Mouse (Mus musculus) liver, embryonic 14.5 days (tissue): ENCODE results near the gene Id1. TPM values are rescaled to one million over a fixed set of nuclear protein-coding genes. Genes with fewer than 3 reads are reported as not detected.
A peak's percentile ranks its signal among the peaks of the same experiment; 100 is the strongest.

ENCODE experiments used
- ATAC-seq: fragments of 200-750 bp; cut with Nextera tagmentation; 2 replicates; pipeline ENCODE4 v1.8.0; 2017; ENCODE audit warnings: moderate number of reproducible peaks, mild to moderate bottlenecking, moderate library complexity; ENCODE audit not compliant: insufficient read depth
- DNase-seq, 3 experiments: peaks; one replicate each; pipeline ENCODE4 v3.0.0-alpha.2; 2012 to 2013; ENCODE audit warnings: low read depth in 3 of 3, low spot score in 3 of 3
- H3K27ac ChIP-seq: fragments of 300-500 bp; sonication (generic); 2 replicates; pipeline ENCODE4 v1.5.1; 2014; ENCODE audit warnings: moderate library complexity, mild to moderate bottlenecking, control low read depth, inconsistent platforms
- H3K27me3 ChIP-seq: fragments of 300-500 bp; sonication (generic); 2 replicates; pipeline ENCODE4 v1.6.1; 2014; ENCODE audit warnings: mild to moderate bottlenecking, low read length, moderate library complexity; ENCODE audit not compliant: control insufficient read depth, insufficient read depth
- H3K36me3 ChIP-seq: fragments of 300-500 bp; sonication (generic); replicated peaks from 2 replicates; pipeline ENCODE4 v1.6.1; 2014; ENCODE audit warnings: low read depth; ENCODE audit not compliant: control insufficient read depth, insufficient read depth
- H3K4me1 ChIP-seq, 2 experiments: fragments of 200-500 bp in 1 of 2; fragments of 300-500 bp in 1 of 2; sonication (generic) in 1 of 2; replicated peaks; 2 replicates each; pipeline ENCODE4 v1.6.1; 2012 to 2014; ENCODE audit warnings: antibody characterized with exemption in 1 of 2, inconsistent platforms in 1 of 2, low read length in 1 of 2; ENCODE audit not compliant: control insufficient read depth in 2 of 2, insufficient read depth in 2 of 2
- H3K4me2 ChIP-seq: fragments of 300-500 bp; sonication (generic); 2 replicates; pipeline ENCODE4 v1.6.1; 2014; ENCODE audit warnings: low read depth, mild to moderate bottlenecking, control low read depth, moderate library complexity
- H3K4me3 ChIP-seq, 2 experiments: fragments of 200-500 bp in 1 of 2; fragments of 300-500 bp in 1 of 2; sonication (generic) in 1 of 2; 2 replicates each; pipeline ENCODE4 v1.5.1; 2012 to 2014; ENCODE audit warnings: low read depth in 2 of 2, low read length in 2 of 2, mild to moderate bottlenecking in 2 of 2, control low read depth in 1 of 2, inconsistent platforms in 1 of 2, moderate library complexity in 1 of 2; ENCODE audit not compliant: insufficient read depth in 1 of 2
- H3K9ac ChIP-seq: fragments of 300-500 bp; sonication (generic); replicated peaks from 2 replicates; pipeline ENCODE4 v1.6.1; 2014; ENCODE audit warnings: mild to moderate bottlenecking, control low read depth, moderate library complexity
- H3K9me3 ChIP-seq: fragments of 300-500 bp; sonication (generic); 2 replicates; pipeline ENCODE4 v1.6.1; 2016; ENCODE audit warnings: low read length, mixed read lengths; ENCODE audit not compliant: control insufficient read depth
- CTCF ChIP-seq: IDR thresholded peaks from 2 replicates; pipeline ENCODE4 v1.5.1; 2016; ENCODE audit warnings: antibody characterized with exemption, low read depth, control low read depth
- EP300 ChIP-seq: IDR thresholded peaks from 2 replicates; pipeline ENCODE4 v1.6.1; 2016; ENCODE audit warnings: antibody characterized with exemption, low read depth
- WGBS: fragments of 180-500 bp; shearing (Covaris S2); extraction: QIAGEN DNeasy Blood & Tissue Kit; methylation state at CpG from one replicate; pipeline ENCODE4 v1.1.7; 2014; ENCODE audit not compliant: insufficient replicate concordance; 5-methylcytosine and 5-hydroxymethylcytosine counted together
- polyA plus RNA-seq, 2 experiments: library from polyadenylated mRNA; depleted of rRNA in 1 of 2; stranded (reverse) in 1 of 2; unstranded in 1 of 2; fragments of >200 nt; fragmentation: Nextera tagmentation in 1 of 2; extraction: Ambion mirVana in 1 of 2; gene quantifications; 2 replicates each; pipeline versions ENCODE4 v1.2.1 to v1.2.3; 2012 to 2014

The Id1 gene
- polyA plus RNA-seq, 2 experiments, result 20.7 to 50.6 TPM

- H3K27me3 ChIP-seq, result no peaks in the 10 kb centered on the region
- DNase-seq, result no peak
- H3K4me3 ChIP-seq, result no peak overlapping the region
- TF ChIP-seq CTCF, result no peak
- no peak for TF ChIP-seq EP300
- no peak overlapping the region for H3K4me2 ChIP-seq
- WGBS, result 87% methylated on average over 8 of the region's 8 CpGs
- H3K36me3 ChIP-seq, result peaks cover 34% of the 10 kb centered on the region
- no peak overlapping the region for H3K9ac ChIP-seq
- no peaks in the 10 kb centered on the region for H3K4me1 ChIP-seq
- H3K27ac ChIP-seq, result no peak overlapping the region
- H3K9me3 ChIP-seq, result no peaks in the 10 kb centered on the region
- no peak for ATAC-seq
Observed at GRCm38 (mm10) chr2:152700725-152701124, 35.3 kb upstream of the Id1 start.

DNA sequence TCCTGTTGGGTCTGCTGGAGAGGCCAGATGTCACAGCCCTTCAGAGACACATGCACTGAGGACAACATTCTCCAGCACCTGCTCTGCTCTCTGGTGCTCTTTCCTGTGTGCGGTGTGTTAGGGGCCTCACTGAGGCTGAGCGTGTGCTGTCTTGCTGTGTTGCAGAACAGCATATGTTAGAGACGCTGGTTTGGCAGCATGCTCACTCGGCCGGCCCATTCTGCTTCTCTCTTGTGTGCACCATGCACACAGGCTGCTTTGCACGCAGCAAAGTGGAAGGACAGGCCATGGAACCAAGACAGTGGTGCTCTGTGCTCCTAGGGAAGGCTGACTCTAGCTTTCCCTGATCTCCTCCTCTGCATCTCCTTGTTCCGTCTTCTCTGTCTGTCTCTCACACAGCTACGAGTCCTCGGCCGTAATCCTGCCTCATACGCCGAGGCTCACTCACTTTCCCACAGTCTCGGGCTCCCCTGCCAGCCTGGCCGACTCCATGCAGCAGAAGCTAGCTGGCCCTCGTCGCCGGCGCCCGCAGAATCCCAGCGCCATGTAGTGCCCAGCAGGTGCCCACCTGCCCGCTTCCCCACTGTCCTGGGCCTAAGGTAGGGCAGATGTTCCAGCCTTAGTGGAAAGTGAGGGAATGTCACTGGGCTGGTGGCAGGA, 32.3 kb upstream of the Id1 start:
- Histone ChIP-seq H3K4me1 (peaks cover 0 to 9% of the 10 kb centered on the region in 2 experiments; a peak in 2 of 4 replicates), H3K9ac (no peak overlapping the region), H3K36me3 (peaks cover 29% of the 10 kb centered on the region), H3K4me2 (no peak overlapping the region), H3K27me3 (no peaks in the 10 kb centered on the region), H3K27ac (no peak overlapping the region), H3K9me3 (no peaks in the 10 kb centered on the region), H3K4me3 (no peak overlapping the region)
- TF ChIP-seq CTCF (no peak), EP300 (no peak)
- no peak for DNase-seq
- 85% methylated on average over 21 of the region's 21 CpGs for WGBS
- ATAC-seq, result no peak

GRCm38 (mm10) chr2:152704256-152704605, 31.8 kb upstream of the Id1 start:
- ATAC-seq, result no peak
- WGBS, result 80% methylated on average over 5 of the region's 5 CpGs
- no peak overlapping the region for H3K4me3 ChIP-seq
- no peak for TF ChIP-seq EP300
- H3K36me3 ChIP-seq, result peaks cover 29% of the 10 kb centered on the region
- H3K27me3 ChIP-seq, result no peaks in the 10 kb centered on the region
- H3K9me3 ChIP-seq, result no peaks in the 10 kb centered on the region
- no peak overlapping the region for H3K9ac ChIP-seq
- H3K27ac ChIP-seq, result no peak overlapping the region
- no peak for DNase-seq
- no peak overlapping the region for H3K4me2 ChIP-seq
- peaks cover 0 to 9% of the 10 kb centered on the region in 2 experiments; a peak in 2 of 4 replicates for H3K4me1 ChIP-seq

- H3K9me3 ChIP-seq, result no peaks in the 10 kb centered on the region
- 0 out of 2 replicates have a peak, but pooled peaks have one; percentile 5 for TF ChIP-seq CTCF
- TF ChIP-seq EP300, result no peak
- H3K36me3 ChIP-seq, result peaks cover 24% of the 10 kb centered on the region
- 81% methylated on average over 14 of the region's 14 CpGs for WGBS
- H3K27me3 ChIP-seq, result no peaks in the 10 kb centered on the region
- no peak overlapping the region for H3K4me3 ChIP-seq
- H3K27ac ChIP-seq, result no peak overlapping the region
- DNase-seq (no peak), ATAC-seq (no peak)
- H3K4me2 ChIP-seq, result no peak overlapping the region
- no peak overlapping the region for H3K9ac ChIP-seq
- peaks cover 0 to 9% of the 10 kb centered on the region in 2 experiments; a peak in 2 of 4 replicates for H3K4me1 ChIP-seq
Observed at GRCm38 (mm10) chr2:152704811-152705370, 31.2 kb upstream of the Id1 start.

- Histone ChIP-seq H3K27ac (no peak overlapping the region), H3K4me2 (no peak overlapping the region), H3K4me3 (no peak overlapping the region), H3K36me3 (peaks cover 23% of the 10 kb centered on the region), H3K9ac (no peak overlapping the region), H3K4me1 (peaks cover 0 to 9% of the 10 kb centered on the region in 2 experiments; a peak in 2 of 4 replicates), H3K9me3 (no peaks in the 10 kb centered on the region), H3K27me3 (no peaks in the 10 kb centered on the region)
- 91% methylated on average over 22 of the region's 22 CpGs for whole genome bisulfite sequencing
- no peak for ATAC-seq
- DNase-seq, result no peak
- TF ChIP-seq EP300 (no peak), CTCF (no peak)
Observed at GRCm38 (mm10) chr2:152705993-152706571, 30.0 kb upstream of the Id1 start.
